Comparison of ENCODE assay signal across 8 mouse cellular contexts in genomic region chr1:91413030-91413506, GRCm38 (mm10). TPM values are rescaled to one million over a fixed set of nuclear protein-coding genes. Genes with fewer than 3 reads are reported as not detected.
DNase-seq lines count a peak whose midpoint lies in the region; ATAC-seq lines count a peak whose summit lies in the region.

No protein-coding gene starts in this region.

- peak; percentile 92 for ATAC-seq in hindbrain, embryonic 13.5 days (ENCODE audit: low FRiP score)

- peak overlapping the region; percentile 96 for H3K27ac ChIP-seq in hindbrain, embryonic 13.5 days

- peak overlapping the region; percentile 83 for H3K4me3 ChIP-seq in hindbrain, embryonic 13.5 days

- H3K9ac ChIP-seq in hindbrain, embryonic 13.5 days: peak overlapping the region; percentile 92

- DNase-seq in R1 (ENCODE audit: low read depth, low spot score): peak; percentile 97
- DNase-seq in cerebellum, postnatal 14 days: peak; percentile 92 to 93
- peak; percentile 89 to 91 for DNase-seq in frontal cortex, postnatal 14 days (ENCODE audit: low spot score in 2 of 2)
- peak; percentile 73 to 81 for DNase-seq in layer of hippocampus, postnatal 25 days (ENCODE audit: extremely low spot score in 1 of 2, low spot score in 1 of 2)
- DNase-seq in lung, postnatal 14 days: peak; percentile 95
- peak; percentile 92 for DNase-seq in ovary, postnatal 36 days (ENCODE audit: low spot score)
- DNase-seq in thymus, postnatal 14 days: peak; percentile 97

- WGBS in hindbrain, embryonic 13.5 days: under 1% methylated on average over 34 of the region's 34 CpGs

- peak overlapping the region; percentile 95 for H3K4me2 ChIP-seq in hindbrain, embryonic 13.5 days

- peaks cover 18% of the 10 kb centered on the region for H3K36me3 ChIP-seq in hindbrain, embryonic 13.5 days

- H3K4me1 ChIP-seq in hindbrain, embryonic 13.5 days (replicated peaks): peaks cover 43% of the 10 kb centered on the region

- no peaks in the 10 kb centered on the region for H3K27me3 ChIP-seq in hindbrain, embryonic 13.5 days

- no peaks in the 10 kb centered on the region for H3K9me3 ChIP-seq in hindbrain, embryonic 13.5 days

RNA-seq across cellular contexts. Expression of gene Hes6, which starts 0.8 kb away (rescaled TPM):
- 207 and 235 TPM in 2 replicates for polyA plus RNA-seq in hindbrain, embryonic 13.5 days (2015; fragmentation: Nextera tagmentation; extraction: Ambion mirVana)
- 10 to 100 TPM; 15.6 to 15.7 TPM for total RNA-seq in layer of hippocampus, postnatal 25 days (2021)

RNA-seq across cellular contexts. Expression of gene Ilkap, which starts 14.5 kb away (rescaled TPM):
- 144 and 147 TPM in 2 replicates for polyA plus RNA-seq in hindbrain, embryonic 13.5 days (2015; fragmentation: Nextera tagmentation; extraction: Ambion mirVana)
- total RNA-seq in layer of hippocampus, postnatal 25 days (2021): 10 to 100 TPM; 55.2 to 63.6 TPM

RNA-seq across cellular contexts. Expression of gene Per2, which starts 46.1 kb away (rescaled TPM):
- polyA plus RNA-seq in hindbrain, embryonic 13.5 days (2015; fragmentation: Nextera tagmentation; extraction: Ambion mirVana): 4.3 and 4.6 TPM in 2 replicates
- 10 to 100 TPM; 21.5 to 23.8 TPM for total RNA-seq in layer of hippocampus, postnatal 25 days (2021)

RNA-seq across cellular contexts. Expression of gene Erfe, which starts 46.8 kb away (rescaled TPM):
- polyA plus RNA-seq in hindbrain, embryonic 13.5 days (2015; fragmentation: Nextera tagmentation; extraction: Ambion mirVana): 0.22 and 0.45 TPM in 2 replicates
- not detected for total RNA-seq in layer of hippocampus, postnatal 25 days (2021)

Comparison
In these comparisons a context has a peak if more than half of its experiments do, and no peak if none do; other contexts are left out.
1. Peak in every context shown above with its lines: DNase-seq, ATAC-seq, H3K4me3 ChIP-seq and H3K27ac ChIP-seq.